Mouse (Mus musculus) layer of hippocampus, adult 8-10 months (tissue): Measurements from ENCODE around the gene Ror1. TPM values are rescaled to one million over a fixed set of nuclear protein-coding genes. Genes with fewer than 3 reads are reported as not detected.

Experiments
- DNase-seq, 2 experiments: peaks; one replicate each; pipeline ENCODE4 v3.0.0; 2022; ENCODE audit warnings: low spot score in 2 of 2
- total RNA-seq, 4 experiments: library from RNA; stranded (reverse); gene quantifications; 2 replicates each; pipeline ENCODE4 v1.2.4; 2022

Ror1 gene
- 1 to 10 TPM; 4.3 to 5.6 (median 5.1) TPM for total RNA-seq

- DNase-seq = peak; percentile 83 to 92
These were observed at the start of gene Ror1 for GRCm38 (mm10) chr4:100095685-100096595. Ror1 (plus strand) TSS chr4:100095791.

- no peak for DNase-seq
These were observed 48.5 kb upstream of the Ror1 start for GRCm38 (mm10) chr4:100047066-100047465.

- no peak for DNase-seq
These were observed 47.1 kb upstream of the Ror1 start for GRCm38 (mm10) chr4:100048351-100048950.

GRCm38 (mm10) chr4:100051767-100052166 lies 43.8 kb upstream of the Ror1 start:
- DNase-seq = no peak

- no peak for DNase-seq
These were observed 43.3 kb upstream of the Ror1 start for GRCm38 (mm10) chr4:100052258-100052657.

GRCm38 (mm10) chr4:100056046-100056445 lies 39.5 kb upstream of the Ror1 start:
- no peak for DNase-seq

- no peak for DNase-seq
These were observed 39.1 kb upstream of the Ror1 start for GRCm38 (mm10) chr4:100056446-100056845.

- no peak for DNase-seq
These were observed 38.2 kb upstream of the Ror1 start for GRCm38 (mm10) chr4:100057381-100057780.

GRCm38 (mm10) chr4:100058631-100059030 lies 37.0 kb upstream of the Ror1 start:
- no peak for DNase-seq

- DNase-seq = no peak
These were observed 35.8 kb upstream of the Ror1 start for GRCm38 (mm10) chr4:100059811-100060210.

- no peak for DNase-seq
These were observed 34.1 kb upstream of the Ror1 start for GRCm38 (mm10) chr4:100061396-100062066.

- DNase-seq = no peak
These were observed 29.9 kb upstream of the Ror1 start for GRCm38 (mm10) chr4:100065686-100066085.

- DNase-seq = no peak
These were observed 25.5 kb upstream of the Ror1 start for GRCm38 (mm10) chr4:100070101-100070500.

GRCm38 (mm10) chr4:100096596-100097181 lies 1.1 kb downstream of the Ror1 start:
- DNase-seq = no peak

GRCm38 (mm10) chr4:100097364-100097979 lies 1.9 kb downstream of the Ror1 start:
- DNase-seq = no peak

GRCm38 (mm10) chr4:100101066-100101820 lies 5.7 kb downstream of the Ror1 start:
- no peak for DNase-seq

- no peak for DNase-seq
These were observed 6.3 kb downstream of the Ror1 start for GRCm38 (mm10) chr4:100101844-100102243.

GRCm38 (mm10) chr4:100104241-100104640 lies 8.7 kb downstream of the Ror1 start:
- DNase-seq = no peak

- no peak for DNase-seq
These were observed 12.0 kb downstream of the Ror1 start for GRCm38 (mm10) chr4:100107593-100107992.

GRCm38 (mm10) chr4:100108551-100108950 lies 13.0 kb downstream of the Ror1 start:
- DNase-seq = no peak

- no peak for DNase-seq
These were observed 18.6 kb downstream of the Ror1 start for GRCm38 (mm10) chr4:100114148-100114547.
